Mouse (Mus musculus) C2C12 (cell line): ENCODE results near the gene Nrxn3.

ENCODE experiments used
- CTCF ChIP-seq: IDR thresholded peaks from one replicate; pipeline ENCODE4 v1.5.1; 2011; ENCODE audit not compliant: control insufficient read depth, insufficient read depth, insufficient read length
- FOSL1 ChIP-seq: IDR thresholded peaks from one replicate; pipeline ENCODE4 v1.8.0; 2011; ENCODE audit warnings: mild to moderate bottlenecking, low read length; ENCODE audit not compliant: poor library complexity, insufficient read depth, severe bottlenecking
- MAX ChIP-seq: IDR thresholded peaks from one replicate; pipeline ENCODE4 v1.6.1; 2011; ENCODE audit warnings: mild to moderate bottlenecking, control low read depth
- MYOD1 ChIP-seq: IDR thresholded peaks from one replicate; pipeline ENCODE4 v1.6.1; 2011; ENCODE audit warnings: low read depth; ENCODE audit not compliant: control insufficient read depth, insufficient read length
- MYOG ChIP-seq: IDR thresholded peaks from one replicate; pipeline ENCODE4 v1.6.1; 2011; ENCODE audit not compliant: control insufficient read depth, insufficient read length; ENCODE audit errors: extremely low read depth
- USF1 ChIP-seq: IDR thresholded peaks from one replicate; pipeline ENCODE4 v1.6.1; 2011; ENCODE audit warnings: low read depth, mild to moderate bottlenecking, control low read depth, moderate library complexity

DNA sequence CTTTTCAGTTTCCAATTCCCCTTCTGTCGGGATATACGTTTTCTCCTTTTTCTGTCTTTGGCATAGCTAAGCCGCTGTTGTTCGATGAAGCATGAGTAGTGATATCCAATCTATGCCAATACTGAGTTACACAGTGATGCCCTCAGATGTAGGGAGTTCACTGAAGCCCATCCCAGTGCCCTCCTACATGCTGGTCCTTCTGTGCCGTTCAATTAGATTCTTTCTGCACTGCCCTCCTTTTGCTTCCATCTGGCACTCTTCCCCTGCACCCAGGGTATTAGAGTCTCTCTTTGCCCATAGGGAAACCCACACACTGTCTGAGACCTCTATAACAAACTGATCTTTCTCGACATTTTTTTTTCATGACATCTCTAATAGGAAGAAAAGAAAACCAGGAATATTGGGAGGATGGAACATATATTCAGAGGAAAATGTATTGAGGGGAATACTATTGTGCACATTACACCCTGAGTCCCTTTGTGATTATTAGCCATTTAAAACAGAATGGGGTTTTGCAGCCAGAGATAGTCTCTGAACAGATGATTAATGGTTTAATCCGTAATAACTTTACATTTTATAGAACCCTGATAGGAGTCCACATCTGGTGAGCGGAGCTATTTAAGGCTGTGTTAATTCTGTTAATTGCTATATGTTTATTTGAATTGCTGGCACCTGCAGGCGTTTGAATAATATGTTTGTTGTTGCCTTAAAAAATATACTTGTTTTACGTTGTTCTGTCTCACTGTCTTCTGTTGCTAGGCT lies 476.3 kb downstream of the Nrxn3 start:
- TF ChIP-seq CTCF = no peak
- TF ChIP-seq MYOG = no peak
- no peak for TF ChIP-seq MAX
- no peak for TF ChIP-seq USF1
- no peak for TF ChIP-seq MYOD1
- no peak for TF ChIP-seq FOSL1
